Mouse (Mus musculus) olfactory bulb, adult 2 months (tissue): ENCODE results near the gene Dcbld2. TPM values are rescaled to one million over a fixed set of nuclear protein-coding genes. Genes with fewer than 3 reads are reported as not detected.

Experiments used
- H3K27ac ChIP-seq: fragments of 200-500 bp; 2 replicates; pipeline ENCODE4 v1.5.1; 2012; ENCODE audit warnings: low read depth, low read length; ENCODE audit not compliant: insufficient read depth
- H3K4me1 ChIP-seq: fragments of 200-500 bp; 2 replicates; pipeline ENCODE4 v1.6.1; 2012; ENCODE audit warnings: low read length; ENCODE audit not compliant: control insufficient read depth, insufficient read depth
- H3K4me3 ChIP-seq: fragments of 200-500 bp; 2 replicates; pipeline ENCODE4 v1.5.1; 2012; ENCODE audit warnings: mild to moderate bottlenecking, low read depth, low read length, moderate library complexity; ENCODE audit not compliant: insufficient read depth
- CTCF ChIP-seq: fragments of 200-500 bp; IDR thresholded peaks from 2 replicates; pipeline ENCODE4 v1.5.1; 2012; ENCODE audit warnings: low read depth, mild to moderate bottlenecking, low read length, moderate library complexity; ENCODE audit not compliant: insufficient read depth
- POLR2A ChIP-seq: fragments of 200-500 bp; IDR thresholded peaks from 2 replicates; pipeline ENCODE4 v1.6.1; 2012; ENCODE audit warnings: mild to moderate bottlenecking, low read depth, low read length, moderate library complexity; ENCODE audit not compliant: insufficient read depth
- WGBS: fragments of 180-500 bp; shearing (Covaris S2); methylation state at CpG from one replicate; pipeline ENCODE4 v1.1.7; 2018; 5-methylcytosine and 5-hydroxymethylcytosine counted together
- polyA plus RNA-seq: library from polyadenylated mRNA; stranded (reverse); fragments of >200 nt; gene quantifications from 2 replicates; pipeline ENCODE4 v1.2.4, GENCODE M21; 2012; ENCODE audit warnings: low replicate concordance; ENCODE audit not compliant: missing spikeins, insufficient read depth, insufficient read length

The Dcbld2 gene
- not detected in 2 replicates for polyA plus RNA-seq

DNA sequence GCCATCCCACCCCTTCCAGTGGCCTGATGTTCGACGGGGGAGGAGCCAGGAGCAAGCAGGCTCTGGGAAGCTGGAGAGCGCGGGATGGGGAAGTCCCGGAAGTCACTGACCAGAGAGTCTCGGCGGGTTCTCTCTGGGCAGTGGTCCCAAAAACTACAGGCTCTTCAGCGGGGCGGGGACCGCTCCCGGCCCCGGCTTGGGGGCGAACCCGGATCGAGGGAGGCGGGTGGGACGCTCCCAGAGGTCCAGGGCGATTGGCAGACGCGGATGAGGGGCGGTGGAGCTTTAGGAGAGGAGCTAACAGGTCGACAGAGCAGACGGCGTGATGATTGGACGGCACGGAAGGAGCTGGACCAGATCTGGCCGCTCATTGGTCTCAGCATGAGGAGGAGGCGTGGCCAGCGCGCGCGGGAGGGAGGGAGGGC, at the start of gene Dcbld2:
Dcbld2 (plus strand) TSS at position 382 of the 425 bp plus-strand sequence.
- no peaks in the 10 kb centered on the region for H3K4me1 ChIP-seq
- under 1% methylated on average over 26 of the region's 32 CpGs for WGBS
- TF ChIP-seq POLR2A = no peak
- TF ChIP-seq CTCF = no peak
- 0 out of 2 replicates have a peak within 1 kb of the TSS, but pooled peaks have one; percentile 11 for H3K27ac ChIP-seq
- peak within 1 kb of the TSS; percentile 93 for H3K4me3 ChIP-seq

DNA sequence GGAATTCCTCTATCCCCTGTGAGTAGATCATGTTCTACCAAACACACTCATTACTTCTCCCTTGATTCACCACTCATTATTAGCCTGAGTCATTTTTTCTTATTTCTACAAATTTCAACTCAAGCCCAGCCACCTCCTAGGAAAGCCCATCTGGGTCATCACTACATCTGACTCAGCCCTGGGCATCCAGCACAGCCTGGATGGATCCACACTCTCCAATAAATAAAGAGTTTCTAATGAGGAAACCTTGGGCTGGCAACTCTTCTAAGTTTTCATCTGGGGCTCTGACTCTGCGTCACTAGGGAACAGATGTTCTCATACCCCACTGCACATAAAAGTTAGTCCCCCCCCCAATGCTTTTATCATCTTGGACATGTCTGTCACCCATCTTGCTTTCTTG, 31.1 kb upstream of the Dcbld2 start:
- WGBS = 56% methylated on average over 1 of the region's 1 CpGs
- TF ChIP-seq CTCF (no peak), POLR2A (no peak)
- Histone ChIP-seq H3K4me3 (no peak overlapping the region), H3K27ac (no peak overlapping the region), H3K4me1 (no peaks in the 10 kb centered on the region)

DNA sequence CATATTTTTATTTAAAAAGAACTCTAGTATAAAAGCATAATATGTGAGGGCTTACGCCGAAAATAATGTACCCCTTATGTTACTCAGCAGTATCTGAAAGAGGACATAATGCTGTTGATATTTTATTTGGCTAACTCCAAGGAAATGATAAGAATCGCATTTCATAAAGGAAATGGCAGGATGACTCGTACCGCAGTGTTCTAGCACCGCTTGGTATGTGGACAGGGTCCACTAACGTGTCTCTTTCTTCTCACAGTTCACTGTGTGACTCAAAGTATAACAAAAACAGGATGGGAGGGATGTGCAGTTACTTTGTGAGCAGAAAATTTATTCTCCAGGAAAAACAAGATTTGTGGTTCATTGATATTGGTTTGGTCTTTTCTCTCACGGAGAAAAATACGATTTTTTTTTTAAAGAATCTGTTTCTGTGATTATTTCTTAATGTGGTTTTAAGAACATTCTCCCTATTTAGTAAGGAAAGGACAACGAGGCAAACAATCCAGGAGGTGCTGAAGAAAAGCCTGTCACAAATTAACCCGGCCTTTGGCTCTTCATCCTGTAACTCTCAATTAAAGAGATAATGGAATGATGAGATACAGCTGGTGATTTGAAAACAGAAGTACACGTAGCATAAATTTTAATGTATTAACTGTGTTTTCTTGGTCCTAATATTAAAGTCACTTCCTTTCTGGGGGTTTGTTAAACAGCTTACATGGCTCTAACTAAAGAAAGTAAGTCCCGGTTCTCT, 30.3 kb upstream of the Dcbld2 start:
- H3K4me1 ChIP-seq = no peaks in the 10 kb centered on the region
- no peak overlapping the region for H3K27ac ChIP-seq
- H3K4me3 ChIP-seq = no peak overlapping the region
- WGBS = 67% methylated on average over 13 of the region's 13 CpGs
- TF ChIP-seq POLR2A (no peak), CTCF (no peak)

DNA sequence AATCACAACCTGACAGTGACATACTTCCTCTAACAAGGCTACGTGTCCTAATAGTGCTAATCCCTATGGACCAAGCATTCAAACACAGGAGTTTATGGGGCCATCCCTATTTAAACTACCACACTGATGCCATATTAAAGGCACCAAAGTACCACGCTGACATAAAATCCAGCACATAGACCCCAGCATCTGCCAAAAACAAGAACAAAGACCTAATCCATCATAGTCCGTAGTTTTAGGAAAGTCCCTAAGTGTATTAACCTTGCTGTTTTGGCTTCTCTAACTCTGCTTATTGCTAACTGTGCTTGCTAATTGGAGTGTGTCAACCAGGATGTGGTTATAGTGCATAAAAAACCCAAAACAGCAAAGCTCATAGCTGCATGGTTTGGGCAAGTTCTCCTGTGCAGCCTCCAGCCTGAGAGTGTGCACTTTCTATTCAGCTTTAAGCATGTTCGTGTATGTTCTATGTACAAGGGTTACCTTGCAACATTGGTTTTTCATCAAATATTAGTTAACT, 21.9 kb upstream of the Dcbld2 start:
- H3K27ac ChIP-seq = no peak overlapping the region
- 91% methylated on average over 4 of the region's 4 CpGs for WGBS
- no peaks in the 10 kb centered on the region for H3K4me1 ChIP-seq
- TF ChIP-seq POLR2A (no peak), CTCF (no peak)
- no peak overlapping the region for H3K4me3 ChIP-seq

DNA sequence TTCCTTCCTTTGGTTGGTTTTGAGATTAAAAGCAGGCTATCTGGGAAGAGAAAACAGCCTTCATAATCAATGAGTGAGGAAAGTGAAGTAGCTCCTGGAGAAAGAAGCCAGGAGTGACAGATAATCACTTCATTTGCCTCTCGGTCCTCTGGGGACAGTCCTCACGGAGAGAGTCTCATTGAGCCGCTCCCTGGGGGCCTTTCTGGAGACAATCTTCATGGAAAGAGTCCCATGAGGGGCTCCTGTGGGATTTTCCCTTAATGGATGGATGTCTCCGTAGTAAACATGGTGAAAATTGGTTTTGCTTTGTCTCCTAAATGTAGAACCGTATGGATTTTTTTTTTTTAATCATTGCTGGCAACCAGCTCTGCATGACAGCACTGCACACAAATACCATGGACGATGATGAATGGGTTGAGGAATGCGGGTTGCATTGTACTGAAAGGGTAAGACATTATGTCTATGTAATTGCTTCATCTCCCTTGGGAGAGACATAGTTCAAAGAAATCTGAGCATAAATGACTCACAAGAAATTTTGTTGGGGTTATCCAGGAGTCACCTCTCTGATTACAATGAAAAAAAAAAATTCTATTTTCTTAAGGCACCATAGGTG, 19.0 kb upstream of the Dcbld2 start:
- Histone ChIP-seq H3K4me1 (no peaks in the 10 kb centered on the region), H3K27ac (no peak overlapping the region), H3K4me3 (no peak overlapping the region)
- 36% methylated on average over 7 of the region's 7 CpGs for WGBS
- no peak for TF ChIP-seq CTCF
- no peak for TF ChIP-seq POLR2A

DNA sequence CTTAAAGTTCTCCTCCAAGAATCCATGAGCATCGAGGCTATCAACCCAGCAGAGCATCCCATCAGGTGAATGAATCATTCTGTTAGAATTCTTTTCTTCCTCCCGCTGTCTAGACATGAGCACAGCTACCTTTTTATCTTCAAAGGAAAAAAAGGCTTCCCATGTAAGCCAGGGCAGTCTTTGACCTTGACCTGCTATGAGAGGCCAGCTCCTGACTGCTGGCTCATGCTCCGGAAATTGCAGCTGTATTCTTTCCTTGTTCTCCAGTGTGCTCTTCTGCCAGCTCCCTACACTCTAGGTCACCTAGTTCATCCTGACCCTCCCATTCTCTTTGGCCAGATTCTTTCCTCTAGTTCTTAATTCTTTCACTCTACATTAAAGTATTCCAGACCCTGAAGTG, 15.2 kb upstream of the Dcbld2 start:
- WGBS = 88% methylated on average over 3 of the region's 3 CpGs
- H3K4me1 ChIP-seq = no peaks in the 10 kb centered on the region

DNA sequence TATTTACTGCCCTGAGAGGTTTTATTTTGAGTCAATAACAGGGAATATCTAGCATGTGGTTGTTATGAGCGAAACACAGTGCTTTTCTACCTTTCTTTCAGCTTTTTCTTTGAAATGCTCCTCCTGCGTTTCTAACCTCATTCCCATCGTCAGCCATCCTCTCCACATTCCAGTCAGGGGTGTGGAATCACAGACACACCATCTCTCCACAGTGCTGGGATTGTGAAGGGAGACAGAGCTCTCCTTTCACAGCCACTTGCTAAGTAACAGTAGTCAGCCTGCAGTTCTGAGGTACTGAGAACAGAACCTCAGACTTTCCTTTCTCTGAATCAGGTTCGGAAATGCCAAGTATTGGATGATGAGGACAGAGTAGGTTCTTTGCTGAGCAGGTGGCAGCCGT, 14.1 kb upstream of the Dcbld2 start:
- TF ChIP-seq CTCF = no peak
- TF ChIP-seq POLR2A = no peak
- WGBS = 82% methylated on average over 5 of the region's 5 CpGs
- Histone ChIP-seq H3K4me3 (no peak overlapping the region), H3K4me1 (no peaks in the 10 kb centered on the region), H3K27ac (no peak overlapping the region)

More for the DNA sequence above, 15.2 kb upstream of the Dcbld2 start:
- H3K4me3 ChIP-seq = no peak overlapping the region
- TF ChIP-seq CTCF (no peak), POLR2A (no peak)
- no peak overlapping the region for H3K27ac ChIP-seq

DNA sequence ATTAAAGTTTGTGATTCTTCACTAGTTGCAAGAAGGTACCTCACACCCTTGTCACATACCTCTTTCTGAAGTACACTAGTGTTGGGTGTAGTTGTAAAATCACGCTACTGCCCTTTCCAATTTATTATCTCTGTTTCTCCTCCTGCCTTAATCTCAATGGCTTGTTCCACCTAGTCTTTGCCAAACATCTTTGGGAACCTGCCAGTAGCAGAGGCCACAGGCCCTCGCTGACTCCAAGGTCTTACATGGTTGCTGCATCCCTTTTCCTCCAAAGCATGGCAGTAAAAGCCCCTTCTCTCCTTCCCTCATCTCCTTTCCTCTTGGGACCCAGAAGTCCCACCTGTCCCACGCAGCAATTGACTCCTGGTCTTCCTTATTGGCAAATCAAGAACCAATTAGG, 9.6 kb upstream of the Dcbld2 start:
- WGBS = 88% methylated on average over 3 of the region's 3 CpGs
- no peak overlapping the region for H3K4me3 ChIP-seq

DNA sequence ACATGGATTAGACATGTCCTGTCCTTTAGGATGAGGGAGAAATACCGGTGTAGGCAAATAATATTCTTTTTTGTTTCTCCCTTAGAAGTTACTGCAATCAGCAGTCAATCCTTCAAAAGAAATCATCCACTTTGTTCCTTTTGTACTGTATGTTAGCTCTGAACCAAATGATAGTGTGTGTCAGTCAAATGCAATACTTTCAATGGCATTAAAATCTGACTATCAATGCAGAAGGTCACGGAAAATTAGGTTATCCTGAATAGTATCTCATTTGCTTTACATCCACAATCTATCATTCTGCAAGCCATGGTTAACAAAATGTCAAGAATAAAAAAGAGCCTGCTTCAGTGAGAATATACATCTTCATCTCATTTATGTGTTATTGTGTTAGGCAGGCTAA, 7.2 kb upstream of the Dcbld2 start:
- WGBS = 85% methylated on average over 2 of the region's 2 CpGs
- no peak for TF ChIP-seq POLR2A
- TF ChIP-seq CTCF = no peak
- no peak overlapping the region for H3K4me3 ChIP-seq
- H3K27ac ChIP-seq = no peak overlapping the region
- no peaks in the 10 kb centered on the region for H3K4me1 ChIP-seq

More for the DNA sequence above, 9.6 kb upstream of the Dcbld2 start:
- Histone ChIP-seq H3K27ac (no peak overlapping the region), H3K4me1 (no peaks in the 10 kb centered on the region)
- TF ChIP-seq CTCF (no peak), POLR2A (no peak)
